Mouse (Mus musculus): Measurements from ENCODE around the gene Fat3.
A peak's percentile ranks its signal among the peaks of the same experiment; 100 is the strongest.

Fat3 gene

GRCm38 (mm10) chr9:15954338-15954704 lies 546.8 kb downstream of the Fat3 start:
- DNase-seq (ENCODE audit: extremely low read depth, low read depth, low spot score): no peak

DNA sequence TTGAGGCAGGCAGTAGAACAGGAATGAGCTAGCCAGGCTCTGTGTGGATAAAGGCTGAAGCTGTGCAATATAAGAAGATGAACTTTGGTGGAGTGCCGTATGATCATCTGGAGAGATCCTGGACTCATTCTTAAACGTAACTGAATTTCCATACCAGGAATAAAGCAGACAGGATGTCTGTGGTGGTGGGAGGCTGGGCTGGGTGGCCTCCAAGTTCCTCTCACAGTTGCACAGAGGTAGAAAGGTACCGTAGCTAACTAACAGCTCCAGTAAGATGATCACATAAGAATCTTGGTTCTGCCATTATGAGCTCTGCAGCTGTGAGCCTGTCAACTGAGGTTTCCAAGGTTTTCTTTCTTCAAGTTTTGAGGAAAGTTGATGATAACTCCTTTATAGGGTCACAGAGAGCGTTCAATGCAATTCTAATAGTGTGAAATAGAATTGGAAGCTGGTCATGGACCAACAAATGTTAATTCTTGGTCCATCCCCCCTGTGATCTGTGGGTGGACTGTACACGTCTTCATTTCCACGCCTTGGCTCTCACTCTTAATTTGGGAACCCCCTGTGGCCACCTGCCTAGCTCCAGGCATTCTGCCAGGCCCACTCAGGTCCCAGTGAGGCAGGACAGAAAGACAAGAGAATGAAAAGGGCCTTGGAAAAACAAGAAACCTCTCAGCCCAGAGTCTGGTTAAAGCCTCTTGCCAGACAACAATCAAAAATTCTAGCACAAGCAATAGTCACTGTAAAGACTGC lies 547.3 kb downstream of the Fat3 start:
- DNase-seq (ENCODE audit: extremely low read depth, low read depth, low spot score): no peak

- peak; percentile 28 for DNase-seq (ENCODE audit: extremely low read depth, low read depth, low spot score)
These were observed 553.0 kb downstream of the Fat3 start for GRCm38 (mm10) chr9:15948086-15948485.

DNA sequence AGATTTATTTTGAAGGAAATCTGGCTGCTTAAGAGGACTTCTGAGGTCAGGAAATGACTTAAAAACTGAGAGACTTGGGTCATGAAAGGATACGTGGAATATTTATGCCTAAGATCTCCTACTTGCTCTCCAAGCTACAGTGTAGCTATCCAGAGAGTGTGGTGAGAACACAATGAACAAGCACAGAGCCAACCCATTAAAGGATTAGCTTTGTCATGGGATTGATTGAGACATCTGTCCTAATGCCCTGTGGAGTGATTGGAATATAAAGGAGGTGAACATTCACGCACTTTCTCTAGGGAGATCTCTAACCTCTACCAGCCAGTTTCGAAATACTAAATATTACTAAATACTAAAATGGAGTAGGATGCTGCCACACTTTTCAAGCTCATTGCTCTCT lies 556.9 kb downstream of the Fat3 start:
- peak; percentile 83 for DNase-seq (ENCODE audit: extremely low read depth, low read depth, low spot score)

DNA sequence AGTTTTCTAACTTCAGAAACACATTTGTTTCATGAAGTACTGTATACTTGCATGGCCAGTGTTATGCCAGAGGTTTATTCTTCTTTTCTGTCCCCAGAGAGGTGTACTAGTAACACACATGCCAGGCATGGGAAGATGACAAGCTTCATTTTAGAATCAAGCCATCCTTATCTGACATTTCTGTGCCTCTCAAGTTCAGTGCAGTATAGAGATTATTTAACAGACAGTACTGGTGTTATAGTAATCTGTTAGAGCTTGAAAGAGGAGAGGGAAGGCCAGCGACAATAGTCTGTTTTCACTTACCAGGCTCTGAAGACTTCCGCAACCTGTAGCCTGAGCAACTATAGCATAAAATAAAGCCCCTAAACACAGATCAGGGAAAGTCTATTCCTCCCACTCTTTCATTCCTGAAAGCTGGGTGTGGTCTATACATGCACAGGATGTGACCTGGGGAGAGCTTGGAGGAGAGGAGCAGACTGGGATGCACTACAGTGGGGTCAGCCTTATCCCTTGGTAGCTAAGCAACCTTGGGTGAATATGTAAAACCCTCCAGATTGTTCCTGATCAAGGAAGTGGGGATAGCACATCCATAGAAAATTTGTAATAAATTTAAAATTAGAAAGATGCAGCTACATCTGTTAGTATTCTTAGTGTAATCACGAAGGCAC lies 557.5 kb downstream of the Fat3 start:
- DNase-seq (ENCODE audit: extremely low read depth, low read depth, low spot score): no peak

DNA sequence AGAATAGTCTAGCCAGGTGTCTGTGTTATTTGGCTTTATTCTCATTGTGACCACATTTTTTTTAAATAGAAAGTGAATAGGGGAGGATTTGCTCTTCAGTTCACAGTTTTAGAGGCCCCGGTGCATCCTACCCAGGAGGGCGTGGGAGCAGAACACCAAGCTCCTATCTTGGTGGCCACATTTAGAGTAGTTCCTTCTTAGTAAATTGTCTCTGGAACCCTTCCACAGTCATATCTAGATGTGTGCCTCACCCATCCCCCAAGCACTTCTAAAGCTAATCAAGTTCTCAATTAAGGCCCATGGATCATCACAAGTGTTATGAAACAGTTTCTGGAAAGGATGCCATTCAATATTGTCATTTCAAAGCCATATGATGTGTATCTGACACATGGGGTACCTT lies 559.3 kb downstream of the Fat3 start:
- DNase-seq (ENCODE audit: extremely low read depth, low read depth, low spot score): no peak

DNA sequence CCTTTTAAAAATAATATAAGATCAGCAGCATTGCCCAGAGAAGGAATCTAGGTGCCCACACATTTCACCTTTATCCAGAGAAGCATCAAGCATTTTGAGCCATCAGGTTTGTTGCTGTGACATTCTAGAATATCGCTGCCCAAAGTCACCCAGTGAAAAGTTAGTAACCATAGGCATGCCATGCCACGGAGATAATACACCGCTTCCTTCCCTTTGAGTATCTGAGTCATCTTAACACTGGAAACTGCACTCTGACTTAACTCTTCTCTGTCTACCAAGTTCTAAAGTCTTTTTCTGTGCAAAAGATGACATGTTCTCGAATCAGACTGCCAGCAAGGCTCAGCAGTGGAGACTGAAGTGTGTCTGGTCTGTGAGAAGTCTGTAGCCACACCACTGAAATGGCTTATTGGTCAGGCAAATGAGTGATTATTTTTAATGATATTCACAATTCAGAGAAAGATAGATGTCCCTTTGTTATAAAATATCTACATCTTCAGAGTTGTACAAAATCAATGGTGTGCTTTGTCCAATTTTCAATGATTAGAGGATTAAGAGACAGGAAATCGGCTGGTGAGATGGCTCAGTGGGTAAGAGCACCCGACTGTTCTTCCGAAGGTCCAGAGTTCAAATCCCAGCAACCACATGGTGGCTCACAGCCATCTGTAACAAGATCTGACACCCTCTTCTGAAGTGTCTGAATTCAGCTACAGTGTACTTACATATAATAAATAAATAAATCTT lies 560.0 kb downstream of the Fat3 start:
- DNase-seq (ENCODE audit: extremely low read depth, low read depth, low spot score): no peak

DNA sequence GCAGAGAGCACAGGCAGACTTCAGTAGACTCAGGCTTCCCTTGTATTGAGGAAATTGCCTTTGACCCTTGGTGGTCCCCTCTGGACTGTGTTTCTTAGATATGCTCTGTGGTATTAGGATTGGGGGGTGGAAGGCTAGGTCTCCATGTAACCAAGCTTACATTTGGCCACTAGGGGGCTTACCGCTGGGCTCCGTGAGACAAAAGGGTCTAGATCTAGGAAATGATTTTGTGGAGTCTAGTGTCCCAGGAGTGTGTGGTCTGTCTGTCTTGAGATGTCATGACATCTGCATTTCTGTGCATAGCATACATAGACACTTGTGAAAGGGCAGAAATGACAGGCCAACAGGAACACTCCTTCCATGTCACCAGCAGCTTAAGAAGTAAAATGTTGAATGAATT lies 561.5 kb downstream of the Fat3 start:
- DNase-seq (ENCODE audit: extremely low read depth, low read depth, low spot score): no peak

GRCm38 (mm10) chr9:15937837-15938514 lies 563.1 kb downstream of the Fat3 start:
- DNase-seq (ENCODE audit: extremely low read depth, low read depth, low spot score): no peak

GRCm38 (mm10) chr9:15930928-15931443 lies 570.1 kb downstream of the Fat3 start:
- DNase-seq (ENCODE audit: extremely low read depth, low read depth, low spot score): no peak

GRCm38 (mm10) chr9:15928331-15928730 lies 572.8 kb downstream of the Fat3 start:
- no peak for DNase-seq (ENCODE audit: extremely low read depth, low read depth, low spot score)

DNA sequence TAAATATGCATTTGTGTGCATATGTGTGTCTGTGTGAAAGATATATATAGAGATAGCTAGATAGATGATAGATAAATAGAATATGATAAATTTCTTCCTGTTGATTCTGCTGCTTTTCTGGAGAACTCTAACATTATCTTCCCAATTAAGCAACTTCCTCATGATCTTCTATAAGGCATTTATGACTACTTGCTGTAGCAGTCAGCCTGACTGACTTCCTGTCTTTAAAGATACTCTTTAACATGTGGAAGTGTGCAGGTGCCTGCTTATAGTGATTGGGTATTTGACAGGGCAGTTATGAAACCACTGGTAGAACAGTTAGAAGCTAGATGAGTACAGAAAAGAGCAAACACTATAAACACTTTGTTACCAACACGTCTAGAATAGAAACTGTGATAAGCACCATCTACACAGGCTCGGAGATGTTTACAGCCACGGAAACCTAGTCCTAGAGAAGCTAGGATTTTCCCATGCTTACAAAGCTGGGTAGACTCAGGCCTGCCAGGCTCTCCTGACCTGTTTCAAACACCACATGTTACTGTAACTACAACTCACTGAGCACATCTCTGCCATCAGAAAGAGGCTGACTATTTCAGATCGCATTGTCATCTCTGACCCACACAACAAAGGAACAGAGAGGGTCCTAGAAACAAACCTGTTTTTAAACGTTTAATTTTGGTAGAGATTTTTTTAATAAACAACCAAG lies 573.6 kb downstream of the Fat3 start:
- DNase-seq (ENCODE audit: extremely low read depth, low read depth, low spot score): no peak

- DNase-seq (ENCODE audit: extremely low read depth, low read depth, low spot score): no peak
These were observed 575.8 kb downstream of the Fat3 start for GRCm38 (mm10) chr9:15925237-15925636.

GRCm38 (mm10) chr9:15920271-15920670 lies 580.8 kb downstream of the Fat3 start:
- no peak for DNase-seq (ENCODE audit: extremely low read depth, low read depth, low spot score)

DNA sequence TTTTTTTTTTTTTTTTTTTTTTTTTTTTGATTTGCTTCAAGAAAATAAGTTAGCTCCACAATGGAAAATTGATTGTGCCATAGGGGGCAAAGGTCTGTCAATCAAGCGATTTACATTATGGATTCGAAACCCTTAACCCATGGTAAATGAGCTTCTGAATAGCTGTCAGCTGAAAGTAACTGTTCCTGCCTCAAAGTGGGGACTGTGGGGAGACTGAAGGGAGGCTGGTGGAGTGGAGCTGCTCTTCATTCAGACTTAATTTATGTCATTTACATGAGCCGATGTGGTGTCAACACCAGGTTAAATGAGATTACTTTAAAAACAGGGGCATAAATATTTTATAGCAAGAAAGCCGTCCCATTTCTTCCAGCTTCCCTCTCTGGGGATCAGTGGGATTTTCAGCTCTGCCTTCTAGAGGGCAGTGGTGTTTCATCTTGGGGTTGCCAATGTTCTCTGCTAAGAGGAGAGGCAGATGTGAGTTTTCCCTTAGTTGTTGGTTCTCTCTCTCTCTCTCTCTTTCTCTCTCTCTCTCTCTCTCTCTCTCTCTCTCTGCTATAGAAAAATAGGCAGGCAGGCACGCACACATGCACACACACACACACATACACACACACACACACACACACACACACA lies 581.6 kb downstream of the Fat3 start:
- no peak for DNase-seq (ENCODE audit: extremely low read depth, low read depth, low spot score)

- DNase-seq (ENCODE audit: extremely low read depth, low read depth, low spot score): no peak
These were observed 584.5 kb downstream of the Fat3 start for GRCm38 (mm10) chr9:15916600-15916999.

GRCm38 (mm10) chr9:15912735-15913134 lies 588.4 kb downstream of the Fat3 start:
- no peak for DNase-seq (ENCODE audit: extremely low read depth, low read depth, low spot score)

DNA sequence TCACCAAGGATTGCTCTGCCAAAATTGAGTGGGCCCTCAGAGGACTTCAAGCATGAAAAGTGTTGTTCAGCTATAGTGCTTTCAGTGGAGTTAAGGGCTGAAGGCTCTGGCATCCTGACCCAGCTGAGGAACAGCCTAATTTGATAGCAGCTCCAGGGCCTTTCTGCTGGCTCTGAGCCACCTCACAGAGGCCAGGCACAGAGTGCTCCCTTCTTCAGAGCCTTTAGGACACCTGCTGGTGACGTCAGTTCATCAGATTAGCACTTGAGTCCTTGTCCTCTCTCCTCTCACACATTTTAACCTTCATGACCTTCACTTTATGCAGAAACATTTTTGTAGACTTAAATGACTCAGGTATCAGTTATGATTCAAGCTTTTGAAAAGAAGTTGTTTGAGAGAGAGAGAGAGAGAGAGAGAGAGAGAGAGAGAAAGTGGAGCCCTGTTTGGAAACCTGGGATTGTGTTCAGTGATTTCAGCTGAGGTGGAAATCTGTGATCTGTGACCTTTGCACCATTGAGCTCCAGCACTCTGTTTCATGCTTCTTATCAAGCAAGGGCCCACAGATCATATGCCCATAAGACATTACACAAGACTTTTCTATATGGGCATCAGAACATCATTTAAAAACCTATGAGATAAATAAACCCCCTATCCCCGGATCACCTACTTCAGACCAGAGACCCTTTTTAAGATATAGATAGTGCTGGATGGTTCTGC lies 591.5 kb downstream of the Fat3 start:
- DNase-seq (ENCODE audit: extremely low read depth, low read depth, low spot score): no peak

GRCm38 (mm10) chr9:15903948-15904750 lies 596.9 kb downstream of the Fat3 start:
- no peak for DNase-seq (ENCODE audit: extremely low read depth, low read depth, low spot score)
